Mouse (Mus musculus): ENCODE measurements around the gene Fam89b. TPM values are rescaled to one million over a fixed set of nuclear protein-coding genes. Genes with fewer than 3 reads are reported as not detected.

The Fam89b gene
- total and polyA plus RNA-seq, 3 experiments: 29.6 to 60.2 TPM; not detected in 1

DNA sequence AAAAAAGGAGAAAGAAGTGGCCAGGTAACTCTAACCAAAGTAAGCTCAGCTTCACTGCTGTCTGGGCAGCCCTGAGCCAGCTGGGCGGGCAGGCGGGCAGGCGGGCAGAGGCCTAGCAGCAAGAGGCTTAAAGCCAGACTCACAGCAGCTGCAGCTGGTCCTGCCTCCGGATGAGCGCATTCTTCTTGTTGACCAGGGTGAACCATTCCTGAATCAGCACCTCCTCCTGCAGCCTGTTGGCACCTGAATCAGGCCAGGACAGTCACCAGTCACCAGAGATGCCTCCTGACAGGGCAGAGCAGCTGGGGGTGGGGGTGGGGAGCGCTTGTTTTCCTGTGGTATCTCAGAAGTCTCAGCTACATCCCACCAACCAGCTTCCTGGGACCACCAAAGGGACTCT is 19.4 kb downstream of the Fam89b start:
- no peak overlapping the region for H3K9ac ChIP-seq (ENCODE audit: control insufficient read depth, low read depth, low read length, poor library complexity, severe bottlenecking)
- peaks cover 0 to 13% of the 10 kb centered on the region in 2 experiments for H3K36me3 ChIP-seq (ENCODE audit: control insufficient read depth in 1 of 2, insufficient read depth in 2 of 2, low read length in 2 of 2)
- peaks cover 0 to 9% of the 10 kb centered on the region in 2 experiments; a peak in 2 of 4 replicates for H3K4me1 ChIP-seq (ENCODE audit: control insufficient read depth in 1 of 2, insufficient read depth in 2 of 2, low read length in 2 of 2)
- H3K27ac ChIP-seq (ENCODE audit: control insufficient read depth, low read depth, low read length): no peak overlapping the region
- TF ChIP-seq CHD2 (IDR thresholded peaks at IDR 0.05; ENCODE audit: low read length): no peak
- TF ChIP-seq TBP (IDR thresholded peaks at IDR 0.05; ENCODE audit: low read depth, low read length): no peak
- TF ChIP-seq ELF1 (IDR thresholded peaks at IDR 0.05; ENCODE audit: low read depth, low read length): no peak
- TF ChIP-seq CTCF (IDR thresholded peaks at IDR 0.05 in 2 of 3, conservative IDR thresholded peaks at IDR 0.05 in 1 of 3; ENCODE audit: control insufficient read depth in 1 of 3, insufficient read depth in 1 of 3, low read depth in 2 of 3, low read length in 3 of 3, poor library complexity in 1 of 3, severe bottlenecking in 1 of 3): no peak
- no peak for TF ChIP-seq MXI1 (IDR thresholded peaks at IDR 0.05; ENCODE audit: low read depth, low read length)
- TF ChIP-seq ETS1 (IDR thresholded peaks at IDR 0.05; ENCODE audit: low read depth, low read length): no peak
- no peak for TF ChIP-seq POLR2A (IDR thresholded peaks at IDR 0.05; ENCODE audit: control insufficient read depth in 1 of 2, insufficient read depth in 1 of 2, low read depth in 1 of 2, low read length in 2 of 2, poor library complexity in 1 of 2)
- TF ChIP-seq NELFE (IDR thresholded peaks at IDR 0.05; ENCODE audit: low read depth, low read length): no peak
- no peak for TF ChIP-seq USF1 (IDR thresholded peaks at IDR 0.05; ENCODE audit: low read depth, low read length)
- TF ChIP-seq RCOR1 (IDR thresholded peaks at IDR 0.05; ENCODE audit: low read depth, low read length): no peak
- no peak for TF ChIP-seq ZKSCAN1 (IDR thresholded peaks at IDR 0.05; ENCODE audit: low read depth, low read length)
- no peak for TF ChIP-seq HCFC1 (IDR thresholded peaks at IDR 0.05; ENCODE audit: low read depth, low read length)
- no peak for TF ChIP-seq BHLHE40 (IDR thresholded peaks at IDR 0.05; ENCODE audit: borderline replicate concordance, low read depth, low read length)
- TF ChIP-seq ZC3H11A (IDR thresholded peaks at IDR 0.05; ENCODE audit: low read depth, low read length): no peak
- no peak for TF ChIP-seq EP300 (IDR thresholded peaks at IDR 0.05; ENCODE audit: low read depth in 1 of 2, low read length in 2 of 2)
- no peak for TF ChIP-seq TAL1 (IDR thresholded peaks at IDR 0.05; ENCODE audit: low read length)
- no peak for TF ChIP-seq MAX (IDR thresholded peaks at IDR 0.05; ENCODE audit: low read length)
- no peak for TF ChIP-seq TCF12 (IDR thresholded peaks at IDR 0.05; ENCODE audit: low read depth, low read length)
- TF ChIP-seq MAFK (IDR thresholded peaks at IDR 0.05; ENCODE audit: borderline replicate concordance, low read depth, low read length): no peak
- H3K79me2 ChIP-seq (ENCODE audit: control insufficient read depth, insufficient read depth, low read length, poor library complexity): peaks cover 3% of the 10 kb centered on the region; the same call in 1 of the 2 replicates
- no peaks in the 10 kb centered on the region for H3K27me3 ChIP-seq (ENCODE audit: control insufficient read depth in 1 of 2, insufficient read depth in 2 of 2, low read length in 2 of 2)
- H3K9me3 ChIP-seq (replicated peaks; ENCODE audit: insufficient read depth, low read length): no peaks in the 10 kb centered on the region
- DNase-seq (ENCODE audit: low read depth, low spot score): no peak
- no peak overlapping the region for H3K4me3 ChIP-seq (ENCODE audit: control insufficient read depth in 1 of 2, insufficient read depth in 1 of 2, low read depth in 2 of 2, low read length in 2 of 2)

DNA sequence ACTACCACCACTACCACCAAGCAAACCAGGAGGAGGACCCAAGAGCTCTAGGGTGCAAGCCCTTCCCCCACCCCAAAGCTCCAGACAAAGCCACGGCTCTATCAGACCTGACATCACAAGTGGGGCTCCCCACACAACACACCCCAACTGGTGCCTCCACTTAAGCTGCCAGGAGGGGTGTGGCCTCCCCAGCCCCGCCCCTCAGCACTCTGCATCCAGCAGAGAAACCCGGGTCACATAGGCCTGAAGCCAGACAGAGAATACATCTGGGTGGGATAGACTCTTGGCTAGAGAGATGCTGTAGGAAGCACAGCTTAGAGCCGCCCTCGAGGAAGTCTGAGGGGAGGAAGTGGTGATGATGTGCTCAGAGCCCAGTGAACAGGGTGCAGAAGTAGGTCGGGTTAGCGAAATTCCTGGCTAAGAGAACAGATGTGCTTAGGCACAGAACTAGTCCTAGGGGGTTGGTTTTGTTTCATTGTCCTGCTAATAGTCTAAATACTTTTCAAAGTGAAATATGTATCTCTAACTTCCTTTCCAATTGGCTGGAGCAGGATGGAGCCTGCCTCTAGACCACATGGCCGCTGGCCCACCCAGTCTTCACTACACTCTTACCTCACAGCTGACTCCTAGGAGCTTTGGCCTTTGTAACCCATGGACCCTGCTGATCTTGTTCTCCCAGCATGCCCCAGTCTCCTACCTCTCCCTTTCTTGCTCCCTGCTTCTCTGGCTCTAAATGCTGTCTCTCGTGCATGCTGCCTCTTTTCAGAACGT is 24.5 kb downstream of the Fam89b start:
- peak; percentile 86 for DNase-seq (ENCODE audit: low read depth, low spot score)
- H3K27ac ChIP-seq (ENCODE audit: control insufficient read depth, low read depth, low read length): peak overlapping the region; percentile 53
- TF ChIP-seq ZC3H11A (IDR thresholded peaks at IDR 0.05; ENCODE audit: low read depth, low read length) (no peak), BHLHE40 (IDR thresholded peaks at IDR 0.05; ENCODE audit: borderline replicate concordance, low read depth, low read length) (no peak), MAFK (IDR thresholded peaks at IDR 0.05; ENCODE audit: borderline replicate concordance, low read depth, low read length) (no peak), ZMIZ1 (IDR thresholded peaks at IDR 0.05; ENCODE audit: low read depth, low read length) (no peak), NELFE (IDR thresholded peaks at IDR 0.05; ENCODE audit: low read depth, low read length) (peak; percentile 34), ZNF384 (IDR thresholded peaks at IDR 0.05; ENCODE audit: low read depth, low read length) (no peak), MAZ (IDR thresholded peaks at IDR 0.05; ENCODE audit: low read depth, low read length) (0 out of 2 replicates have a peak, but pooled peaks have one; percentile 15), SMC3 (IDR thresholded peaks at IDR 0.05; ENCODE audit: low read depth, low read length) (no peak), EP300 (IDR thresholded peaks at IDR 0.05; ENCODE audit: low read depth in 1 of 2, low read length in 2 of 2) (0 out of 4 replicates have a peak, but pooled peaks of 1 of the 2 experiments have one; percentile 12), RCOR1 (IDR thresholded peaks at IDR 0.05; ENCODE audit: low read depth, low read length) (no peak), ELF1 (IDR thresholded peaks at IDR 0.05; ENCODE audit: low read depth, low read length) (no peak), POLR2AphosphoS2 (IDR thresholded peaks at IDR 0.05; ENCODE audit: low read length) (peak; percentile 48; the same call in 1 of the 2 replicates), NRF1 (IDR thresholded peaks at IDR 0.05; ENCODE audit: insufficient read depth, low read depth, low read length, poor library complexity, severe bottlenecking) (no peak), TCF12 (IDR thresholded peaks at IDR 0.05; ENCODE audit: low read depth, low read length) (no peak), MEF2A (IDR thresholded peaks at IDR 0.05; ENCODE audit: extremely low read depth, insufficient replicate concordance, low read depth, low read length, poor library complexity, severe bottlenecking) (no peak), POLR2A (IDR thresholded peaks at IDR 0.05; ENCODE audit: control insufficient read depth in 1 of 2, insufficient read depth in 1 of 2, low read depth in 1 of 2, low read length in 2 of 2, poor library complexity in 1 of 2) (no peak), TAL1 (IDR thresholded peaks at IDR 0.05; ENCODE audit: low read length) (no peak), GATA1 (IDR thresholded peaks at IDR 0.05; ENCODE audit: low read depth, low read length) (no peak), MAX (IDR thresholded peaks at IDR 0.05; ENCODE audit: low read length) (no peak), GABPA (IDR thresholded peaks at IDR 0.05; ENCODE audit: low read depth, low read length) (no peak)

More for the DNA sequence above, 24.5 kb downstream of the Fam89b start:
- Histone ChIP-seq H3K79me2 (ENCODE audit: control insufficient read depth, insufficient read depth, low read length, poor library complexity) (no peaks in the 10 kb centered on the region), H3K36me3 (ENCODE audit: control insufficient read depth in 1 of 2, insufficient read depth in 2 of 2, low read length in 2 of 2) (peaks cover 0 to 14% of the 10 kb centered on the region in 2 experiments; a peak in 3 of 4 replicates), H3K9me3 (replicated peaks; ENCODE audit: insufficient read depth, low read length) (no peaks in the 10 kb centered on the region), H3K4me3 (ENCODE audit: control insufficient read depth in 1 of 2, insufficient read depth in 1 of 2, low read depth in 2 of 2, low read length in 2 of 2) (no peak overlapping the region), H3K4me1 (ENCODE audit: control insufficient read depth in 1 of 2, insufficient read depth in 2 of 2, low read length in 2 of 2) (peaks cover 0 to 18% of the 10 kb centered on the region in 2 experiments; a peak in 3 of 4 replicates), H3K27me3 (ENCODE audit: control insufficient read depth in 1 of 2, insufficient read depth in 2 of 2, low read length in 2 of 2) (no peaks in the 10 kb centered on the region), H3K9ac (ENCODE audit: control insufficient read depth, low read depth, low read length, poor library complexity, severe bottlenecking) (peak overlapping the region; percentile 28)
